Mouse (Mus musculus): ENCODE measurements around the gene Mical3. TPM values are rescaled to one million over a fixed set of nuclear protein-coding genes. Genes with fewer than 3 reads are reported as not detected.
"Not testable (repeated sequence)": the region's sequence is repeated elsewhere in the genome, so short reads cannot be mapped to it uniquely, and the experiment has no call there.

Mical3 gene
- polyA plus RNA-seq, 1 experiment, result 67.4 TPM

DNA sequence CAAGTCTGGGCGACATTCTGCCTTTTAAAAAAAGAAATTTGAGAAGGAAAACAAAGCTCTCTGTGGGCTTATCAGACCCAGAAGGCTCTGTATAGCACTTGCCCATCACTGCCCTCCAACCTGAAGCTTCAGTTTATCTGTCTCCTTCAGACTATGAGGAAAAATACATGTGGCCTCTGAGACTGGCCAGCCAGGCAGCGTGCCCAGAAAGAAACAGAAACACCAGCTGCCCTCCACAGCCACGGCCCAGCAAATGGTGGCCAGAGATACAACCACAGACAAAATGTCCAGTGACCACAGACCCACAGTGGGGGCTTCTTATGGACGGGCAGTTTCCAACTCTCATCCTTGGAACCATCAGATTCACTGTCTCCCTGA, 216.3 kb downstream of the Mical3 start:
- no peak overlapping the region for H3K27ac ChIP-seq (ENCODE audit: insufficient read depth, low read length)
- no peak overlapping the region for H3K4me3 ChIP-seq (ENCODE audit: insufficient read depth, low read length)
- H3K4me1 ChIP-seq (ENCODE audit: control insufficient read depth, insufficient read depth, low read length), result peaks cover 2% of the 10 kb centered on the region; the same call in 1 of the 2 replicates
- no peak for TF ChIP-seq POLR2A (IDR thresholded peaks at IDR 0.05; ENCODE audit: extremely low read depth, insufficient read depth, low read length)
- TF ChIP-seq CTCF (IDR thresholded peaks at IDR 0.05; ENCODE audit: extremely low read depth, insufficient read depth, low read length), result no peak

- Histone ChIP-seq H3K4me3 (ENCODE audit: insufficient read depth, low read length) (no peak overlapping the region), H3K4me1 (ENCODE audit: control insufficient read depth, insufficient read depth, low read length) (peaks cover 2% of the 10 kb centered on the region; the same call in 1 of the 2 replicates), H3K27ac (ENCODE audit: insufficient read depth, low read length) (no peak overlapping the region)
- TF ChIP-seq POLR2A (IDR thresholded peaks at IDR 0.05; ENCODE audit: extremely low read depth, insufficient read depth, low read length) (no peak), CTCF (IDR thresholded peaks at IDR 0.05; ENCODE audit: extremely low read depth, insufficient read depth, low read length) (no peak)
These were observed 217.0 kb downstream of the Mical3 start for GRCm38 (mm10) chr6:120913783-120914182.

- Histone ChIP-seq H3K4me3 (ENCODE audit: insufficient read depth, low read length) (no peak overlapping the region), H3K4me1 (ENCODE audit: control insufficient read depth, insufficient read depth, low read length) (peaks cover 2% of the 10 kb centered on the region; the same call in 1 of the 2 replicates), H3K27ac (ENCODE audit: insufficient read depth, low read length) (no peak overlapping the region)
- no peak for TF ChIP-seq CTCF (IDR thresholded peaks at IDR 0.05; ENCODE audit: extremely low read depth, insufficient read depth, low read length)
- no peak for TF ChIP-seq POLR2A (IDR thresholded peaks at IDR 0.05; ENCODE audit: extremely low read depth, insufficient read depth, low read length)
These were observed 217.9 kb downstream of the Mical3 start for GRCm38 (mm10) chr6:120912931-120913330.

GRCm38 (mm10) chr6:120911213-120912007, 219.4 kb downstream of the Mical3 start:
- Histone ChIP-seq H3K4me1 (ENCODE audit: control insufficient read depth, insufficient read depth, low read length) (no peaks in the 10 kb centered on the region), H3K4me3 (ENCODE audit: insufficient read depth, low read length) (no peak overlapping the region), H3K27ac (ENCODE audit: insufficient read depth, low read length) (no peak overlapping the region)
- no peak for TF ChIP-seq CTCF (IDR thresholded peaks at IDR 0.05; ENCODE audit: extremely low read depth, insufficient read depth, low read length)
- no peak for TF ChIP-seq POLR2A (IDR thresholded peaks at IDR 0.05; ENCODE audit: extremely low read depth, insufficient read depth, low read length)

DNA sequence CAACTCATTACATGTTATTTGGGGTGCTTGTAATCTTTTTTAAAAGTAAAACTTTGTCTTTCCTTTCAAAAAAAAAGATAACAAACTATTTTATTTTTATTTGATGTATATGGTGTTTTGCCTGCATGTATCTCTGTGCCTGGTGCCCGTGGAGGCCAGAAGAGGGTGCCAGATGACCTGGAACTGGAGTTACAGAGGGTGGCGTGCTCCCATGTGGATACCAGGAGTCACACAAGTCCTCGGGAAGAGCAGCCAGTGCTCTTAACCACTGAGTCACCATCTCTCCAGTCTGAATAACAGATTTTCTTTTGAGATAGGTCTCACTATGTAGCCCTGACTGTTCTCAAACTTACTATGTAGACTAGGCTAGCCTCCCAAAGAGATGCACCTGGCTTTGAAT, 221.3 kb downstream of the Mical3 start:
- TF ChIP-seq CTCF (IDR thresholded peaks at IDR 0.05; ENCODE audit: extremely low read depth, insufficient read depth, low read length) (no peak), POLR2A (IDR thresholded peaks at IDR 0.05; ENCODE audit: extremely low read depth, insufficient read depth, low read length) (no peak)
- no peak overlapping the region for H3K4me3 ChIP-seq (ENCODE audit: insufficient read depth, low read length)
- H3K27ac ChIP-seq (ENCODE audit: insufficient read depth, low read length), result no peak overlapping the region
- H3K4me1 ChIP-seq (ENCODE audit: control insufficient read depth, insufficient read depth, low read length), result no peaks in the 10 kb centered on the region

- not testable (repeated sequence) for H3K27ac ChIP-seq (ENCODE audit: insufficient read depth, low read length); H3K4me1 ChIP-seq (ENCODE audit: control insufficient read depth, insufficient read depth, low read length); H3K4me3 ChIP-seq (ENCODE audit: insufficient read depth, low read length)
These were observed 222.8 kb downstream of the Mical3 start for GRCm38 (mm10) chr6:120907876-120908597.

DNA sequence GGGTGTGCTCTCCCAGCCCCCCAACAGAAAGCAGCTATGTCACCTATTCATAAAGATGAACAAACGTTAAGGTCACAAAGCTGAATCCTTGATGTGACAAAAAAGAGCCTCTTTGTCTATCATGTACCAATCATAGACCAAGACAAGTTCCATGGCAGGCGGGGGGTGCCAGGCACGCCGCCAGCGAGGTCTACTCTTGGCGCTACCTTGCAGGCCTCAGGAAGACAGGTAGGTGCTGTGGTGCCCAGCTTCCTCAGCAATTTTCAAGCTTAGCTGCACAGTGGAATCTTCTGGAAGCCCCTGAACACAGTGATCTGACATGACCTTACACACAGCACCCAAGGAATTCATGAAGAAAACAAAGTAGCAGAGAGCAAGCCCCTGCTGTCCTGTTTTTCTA, 224.3 kb downstream of the Mical3 start:
- TF ChIP-seq POLR2A (IDR thresholded peaks at IDR 0.05; ENCODE audit: extremely low read depth, insufficient read depth, low read length), result no peak
- no peak for TF ChIP-seq CTCF (IDR thresholded peaks at IDR 0.05; ENCODE audit: extremely low read depth, insufficient read depth, low read length)
- no peaks in the 10 kb centered on the region for H3K4me1 ChIP-seq (ENCODE audit: control insufficient read depth, insufficient read depth, low read length)

GRCm38 (mm10) chr6:120905111-120905510, 225.7 kb downstream of the Mical3 start:
- Histone ChIP-seq H3K4me1 (ENCODE audit: control insufficient read depth, insufficient read depth, low read length) (no peaks in the 10 kb centered on the region), H3K4me3 (ENCODE audit: insufficient read depth, low read length) (no peak overlapping the region), H3K27ac (ENCODE audit: insufficient read depth, low read length) (no peak overlapping the region)
- TF ChIP-seq POLR2A (IDR thresholded peaks at IDR 0.05; ENCODE audit: extremely low read depth, insufficient read depth, low read length) (no peak), CTCF (IDR thresholded peaks at IDR 0.05; ENCODE audit: extremely low read depth, insufficient read depth, low read length) (no peak)

More for the DNA sequence above, 224.3 kb downstream of the Mical3 start:
- H3K27ac ChIP-seq (ENCODE audit: insufficient read depth, low read length), result no peak overlapping the region
- no peak overlapping the region for H3K4me3 ChIP-seq (ENCODE audit: insufficient read depth, low read length)

DNA sequence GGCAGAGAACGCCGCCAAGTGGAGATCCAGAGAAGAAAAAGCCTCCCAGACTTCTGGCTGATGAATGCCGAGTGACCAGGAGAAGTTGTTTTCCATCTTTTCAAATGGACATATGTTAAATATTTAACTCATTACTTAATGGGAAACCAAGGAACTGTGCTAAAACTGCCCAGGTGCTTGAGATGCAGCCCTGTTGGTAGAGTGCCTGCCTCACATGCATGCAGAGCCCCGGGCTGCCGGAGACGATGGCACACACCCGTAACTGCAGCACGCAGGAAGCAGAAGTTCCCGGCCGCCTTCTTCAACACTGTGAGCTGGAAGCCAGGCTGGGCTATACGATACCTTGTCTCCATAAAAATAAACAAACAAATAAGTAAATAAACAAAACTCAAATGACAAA, 226.8 kb downstream of the Mical3 start:
- TF ChIP-seq CTCF (IDR thresholded peaks at IDR 0.05; ENCODE audit: extremely low read depth, insufficient read depth, low read length), result no peak
- TF ChIP-seq POLR2A (IDR thresholded peaks at IDR 0.05; ENCODE audit: extremely low read depth, insufficient read depth, low read length), result no peak
- Histone ChIP-seq H3K4me1 (ENCODE audit: control insufficient read depth, insufficient read depth, low read length) (no peaks in the 10 kb centered on the region), H3K27ac (ENCODE audit: insufficient read depth, low read length) (no peak overlapping the region), H3K4me3 (ENCODE audit: insufficient read depth, low read length) (no peak overlapping the region)

GRCm38 (mm10) chr6:120903450-120903912, 227.3 kb downstream of the Mical3 start:
- no peaks in the 10 kb centered on the region for H3K4me1 ChIP-seq (ENCODE audit: control insufficient read depth, insufficient read depth, low read length)
- TF ChIP-seq CTCF (IDR thresholded peaks at IDR 0.05; ENCODE audit: extremely low read depth, insufficient read depth, low read length) (peak; percentile 38), POLR2A (IDR thresholded peaks at IDR 0.05; ENCODE audit: extremely low read depth, insufficient read depth, low read length) (no peak)
- H3K4me3 ChIP-seq (ENCODE audit: insufficient read depth, low read length), result no peak overlapping the region
- H3K27ac ChIP-seq (ENCODE audit: insufficient read depth, low read length), result no peak overlapping the region

Data from cortical plate, adult 2 months (tissue).